Mouse (Mus musculus) erythroblast, embryonic 14.5 days (primary cell): ENCODE data around the gene Dmrtb1.

Experiments
- GATA1 ChIP-seq: IDR thresholded peaks from 2 replicates; pipeline ENCODE4 v1.6.1; 2012; ENCODE audit warnings: low read length, inconsistent platforms, mixed read lengths
- TAL1 ChIP-seq: IDR thresholded peaks from 3 replicates; pipeline ENCODE4 v1.6.1; 2012; ENCODE audit warnings: low read length, inconsistent platforms, mixed read lengths

- no peak for TF ChIP-seq GATA1
- no peak for TF ChIP-seq TAL1
Measured at GRCm38 (mm10) chr4:107687127-107687526, 3.1 kb upstream of the Dmrtb1 start.
